Mouse (Mus musculus) cerebellum, adult 9-11 months (tissue): ENCODE data around the gene AC124502.3.

ENCODE experiments used
- DNase-seq: peaks from one replicate; pipeline ENCODE4 v3.0.0; 2022

AC124502.3 gene

DNA sequence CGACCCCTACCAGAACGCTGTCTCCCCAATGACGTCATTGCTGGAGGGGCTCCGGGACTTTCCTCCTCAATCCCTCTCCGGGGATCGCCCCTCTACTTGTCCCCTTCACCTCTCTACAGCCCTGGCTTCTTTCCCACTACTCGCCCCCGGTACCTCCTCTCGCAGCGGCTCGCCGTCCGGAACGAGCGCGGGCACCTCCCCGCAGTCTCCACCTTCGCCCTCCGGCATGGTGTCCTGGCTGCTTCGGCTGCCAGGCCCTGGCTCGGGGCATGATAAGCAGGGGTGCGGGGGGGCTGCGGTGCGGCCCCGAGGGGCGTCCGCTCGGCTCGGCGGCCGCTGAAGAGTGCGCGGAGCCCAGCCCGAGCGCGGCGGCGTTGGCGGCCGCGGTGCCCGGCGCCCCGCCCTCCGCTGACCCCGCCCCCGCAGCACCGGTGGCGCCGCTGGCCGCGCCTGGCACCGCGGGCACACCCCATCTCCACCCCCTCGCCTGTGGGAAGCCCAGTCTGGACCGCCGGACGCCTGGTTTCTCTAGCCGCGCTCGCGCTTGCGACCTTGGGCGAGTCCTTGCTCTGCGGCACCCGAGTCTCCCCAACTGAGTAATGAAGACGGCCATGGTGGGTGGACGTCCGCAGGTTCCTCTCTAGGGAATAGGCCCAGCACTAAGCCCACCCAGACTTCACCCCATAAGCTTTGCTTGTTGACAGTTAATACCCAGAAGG lies 46.6 kb downstream of the AC124502.3 start, which contains the start of gene Tmem151a:
TSS of gene Tmem151a (minus strand) at position 387 of the 719 bp plus-strand sequence.
- peak; percentile 84 for DNase-seq

DNA sequence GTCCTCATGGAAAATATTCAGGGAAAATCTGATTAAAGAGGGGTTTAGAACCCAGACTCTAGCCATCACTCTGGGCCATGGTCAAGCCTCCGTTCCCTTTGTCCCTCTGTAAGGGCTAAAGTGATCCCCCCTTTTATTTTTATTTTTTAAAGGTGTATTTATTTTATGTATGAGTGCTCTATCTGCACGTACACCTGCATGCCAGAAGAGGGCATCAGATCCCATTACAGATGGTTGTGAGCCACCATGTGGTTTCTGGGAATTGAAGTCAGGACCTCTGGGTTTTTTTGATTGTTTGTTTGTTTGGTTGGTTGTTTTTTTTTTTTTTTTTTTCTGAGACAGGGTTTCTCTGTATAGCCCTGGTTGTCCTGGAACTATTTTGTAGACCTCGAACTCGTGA lies 47.8 kb downstream of the AC124502.3 start:
- peak; percentile 29 for DNase-seq

DNA sequence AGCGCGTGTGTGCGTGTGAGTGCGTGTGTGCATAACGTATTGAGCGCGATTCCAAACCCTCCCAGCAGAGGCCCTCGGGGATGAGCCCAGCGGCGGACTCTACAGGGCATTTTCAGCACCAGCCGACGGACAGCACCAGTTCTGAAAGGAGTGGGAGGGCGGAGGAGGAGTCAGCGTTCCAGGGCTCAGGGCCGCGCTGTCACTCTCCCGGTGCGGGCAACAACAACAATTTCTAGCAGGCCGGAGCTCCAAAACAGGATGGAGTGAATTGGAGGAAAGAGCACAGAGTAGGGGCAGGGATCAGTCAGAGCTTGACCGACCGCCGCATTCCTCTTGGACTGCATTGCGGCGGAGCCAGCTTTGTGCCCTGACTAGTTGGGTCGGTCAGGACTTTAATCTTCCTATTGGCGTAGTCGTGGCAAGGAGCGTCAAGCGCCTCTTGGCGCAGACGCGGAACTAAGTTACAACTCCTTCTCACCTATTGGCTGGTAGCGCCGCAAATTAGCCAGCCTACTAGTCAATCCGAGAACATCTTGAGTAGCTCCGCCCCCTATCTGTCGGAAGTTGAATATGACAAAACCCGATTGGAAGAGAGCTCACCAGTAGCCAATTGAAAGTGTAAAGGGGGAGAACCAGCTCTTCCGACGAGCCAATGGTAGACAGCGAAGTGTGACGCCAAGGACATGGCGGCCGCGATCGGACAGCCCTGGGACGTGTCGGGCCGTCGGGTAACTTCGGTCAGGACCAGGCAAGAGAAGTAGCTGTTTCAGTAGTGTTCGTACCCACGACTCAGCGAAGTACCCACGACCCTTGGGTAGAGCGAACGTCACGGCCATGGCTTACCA lies 49.4 kb downstream of the AC124502.3 start, which contains the start of gene Yif1a:
TSS of gene Yif1a (plus strand) at position 655 of the 845 bp plus-strand sequence.
- DNase-seq, result peak; percentile 99

DNA sequence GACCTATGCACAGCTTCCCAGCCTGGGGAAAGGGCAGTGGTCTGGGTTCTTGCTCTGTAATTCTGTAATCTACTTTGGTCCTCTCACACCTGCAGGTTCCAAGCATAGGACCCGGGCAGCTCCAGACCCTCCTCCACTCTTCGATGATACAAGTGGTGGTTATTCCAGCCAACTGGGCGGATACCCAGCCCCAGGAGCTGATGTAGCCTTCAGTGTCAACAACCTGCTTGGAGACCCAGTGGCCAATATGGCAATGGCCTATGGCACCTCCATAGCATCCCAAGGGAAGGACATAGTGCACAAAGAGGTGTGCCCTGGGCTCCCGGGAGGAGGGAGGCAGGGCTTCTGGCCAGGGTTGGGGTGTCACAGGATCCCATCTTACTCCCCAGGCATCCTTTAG lies 50.6 kb downstream of the AC124502.3 start:
- DNase-seq, result peak; percentile 68

DNA sequence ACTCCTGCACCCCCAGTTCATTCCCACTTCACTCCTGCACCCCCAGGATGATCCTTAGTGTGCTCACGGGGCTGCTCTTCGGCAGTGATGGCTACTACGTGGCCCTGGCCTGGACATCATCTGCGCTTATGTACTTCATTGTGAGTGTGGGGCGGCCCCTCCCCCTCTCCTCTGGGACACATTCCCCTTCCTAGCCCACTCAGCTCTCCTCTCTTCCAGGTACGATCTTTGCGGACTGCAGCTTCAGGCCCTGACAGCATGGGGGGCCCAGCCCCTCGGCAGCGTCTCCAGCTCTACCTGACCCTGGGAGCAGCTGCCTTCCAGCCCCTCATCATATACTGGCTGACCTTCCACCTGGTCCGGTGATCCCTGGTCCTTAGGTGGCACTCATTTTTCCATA lies 53.4 kb downstream of the AC124502.3 start:
- DNase-seq, result peak; percentile 58

DNA sequence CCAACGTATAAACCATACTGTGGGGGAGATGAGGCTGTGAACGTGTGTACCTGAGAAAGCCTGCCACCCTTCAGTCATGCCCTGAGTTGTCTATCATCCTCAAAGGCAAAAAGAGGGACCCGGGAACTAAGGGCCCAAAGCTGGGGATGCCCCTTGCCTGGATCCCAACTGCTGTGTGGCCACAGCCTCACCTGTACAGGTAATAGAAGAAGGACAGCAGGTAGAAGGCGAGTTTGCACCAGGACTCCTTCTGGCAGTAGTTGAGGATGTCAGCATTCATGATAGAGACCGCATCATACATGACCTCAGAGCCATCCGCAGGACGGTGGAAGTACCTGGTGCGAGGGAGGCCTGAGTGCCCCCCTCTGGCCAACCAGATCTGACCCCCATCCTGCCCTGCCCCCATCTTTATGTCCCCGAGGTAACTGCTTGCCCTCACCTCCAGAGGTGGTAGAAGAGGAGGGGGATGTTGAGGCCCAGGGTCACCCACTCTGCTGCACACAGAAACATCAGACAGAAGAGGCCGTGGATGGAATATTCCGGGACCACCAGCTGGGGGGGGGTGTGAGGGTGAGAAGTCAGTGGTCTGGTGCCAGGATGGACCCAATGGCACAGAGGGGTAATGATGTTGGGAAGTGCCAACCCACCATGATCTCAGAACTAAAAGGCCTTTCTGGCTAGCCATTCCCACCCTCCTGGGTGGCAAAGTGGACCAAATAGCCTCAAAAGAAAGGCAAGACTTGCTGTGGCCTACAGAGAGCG lies 55.0 kb downstream of the AC124502.3 start:
- peak; percentile 77 for DNase-seq

DNA sequence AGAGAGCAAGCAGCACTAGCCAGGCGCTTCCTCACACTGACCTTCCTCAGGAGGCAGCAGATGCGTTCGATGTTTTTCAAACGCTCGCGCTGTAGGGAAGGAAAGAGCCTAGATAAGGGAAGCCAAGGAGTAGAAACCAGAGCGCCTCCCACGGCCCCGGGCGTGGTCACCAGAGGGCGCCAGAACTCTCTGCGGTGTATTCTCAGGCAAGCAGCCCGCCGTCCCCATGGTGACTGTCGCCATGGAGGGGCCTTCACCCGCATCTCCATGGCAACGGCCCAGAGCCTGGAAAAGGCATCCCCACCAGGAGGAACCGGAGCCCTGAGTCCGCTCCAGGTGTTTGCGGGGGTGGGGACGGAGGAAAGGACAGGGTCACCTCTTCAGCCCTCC lies 55.5 kb downstream of the AC124502.3 start:
- peak; percentile 94 for DNase-seq

DNA sequence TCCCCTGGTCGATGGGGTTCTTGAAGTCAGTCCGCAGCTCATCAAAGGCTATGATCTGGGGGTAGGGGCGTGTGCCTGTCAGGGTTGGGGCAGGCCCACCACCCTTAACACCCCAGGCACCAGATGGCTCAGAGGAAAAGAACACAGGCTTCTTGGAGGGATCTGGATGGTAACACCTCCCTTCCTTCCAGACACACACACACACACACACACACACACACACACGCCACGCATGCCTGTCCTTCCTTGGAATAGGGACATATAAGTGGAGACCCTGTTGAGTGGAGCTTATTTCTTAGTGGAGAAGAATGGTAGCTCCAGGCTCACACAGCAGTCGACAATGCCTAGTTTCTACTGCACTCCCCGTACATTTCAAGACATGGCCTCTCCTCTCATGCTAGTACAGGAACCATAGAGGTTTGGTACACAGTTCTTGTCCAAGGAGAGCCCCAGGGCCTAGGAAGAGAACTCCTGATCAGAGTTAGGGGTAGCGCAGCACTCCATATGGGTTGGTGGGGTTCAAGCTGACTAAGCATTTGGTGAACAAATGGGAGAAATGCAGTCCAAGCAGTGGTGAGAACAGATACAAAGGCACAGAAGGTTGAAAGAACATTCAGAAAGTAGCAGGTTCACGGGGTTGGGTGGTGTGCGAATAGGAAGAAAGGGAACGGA lies 56.2 kb downstream of the AC124502.3 start:
- DNase-seq, result no peak

DNA sequence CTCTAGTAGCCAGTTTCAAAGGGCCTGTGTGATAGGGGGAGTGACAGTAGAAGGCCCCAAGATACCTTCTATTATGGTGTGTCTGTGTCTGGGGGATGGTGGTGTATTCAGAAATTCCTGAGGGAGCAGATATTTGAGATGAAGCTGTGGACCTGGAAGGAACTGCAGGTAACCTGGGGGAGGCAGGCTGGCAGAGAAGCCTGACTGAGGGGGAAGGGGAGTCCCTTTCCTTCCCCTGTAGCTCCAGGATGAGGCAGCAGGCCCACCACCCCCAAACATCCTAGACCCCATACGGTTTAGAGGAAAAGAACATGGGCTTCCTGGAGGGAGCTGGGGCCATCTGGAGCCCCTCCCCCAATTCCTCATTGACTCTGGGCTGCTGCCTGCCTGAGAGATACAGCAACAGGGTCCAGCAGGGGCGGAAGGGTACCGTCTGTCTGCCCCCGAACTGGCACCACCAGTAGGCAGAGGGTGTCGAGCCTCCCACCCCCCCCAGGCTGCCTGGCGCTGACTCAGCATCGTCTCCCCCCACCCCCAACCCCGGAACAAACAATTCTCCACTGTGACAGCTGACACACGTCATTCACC lies 57.3 kb downstream of the AC124502.3 start:
- peak; percentile 65 for DNase-seq

DNA sequence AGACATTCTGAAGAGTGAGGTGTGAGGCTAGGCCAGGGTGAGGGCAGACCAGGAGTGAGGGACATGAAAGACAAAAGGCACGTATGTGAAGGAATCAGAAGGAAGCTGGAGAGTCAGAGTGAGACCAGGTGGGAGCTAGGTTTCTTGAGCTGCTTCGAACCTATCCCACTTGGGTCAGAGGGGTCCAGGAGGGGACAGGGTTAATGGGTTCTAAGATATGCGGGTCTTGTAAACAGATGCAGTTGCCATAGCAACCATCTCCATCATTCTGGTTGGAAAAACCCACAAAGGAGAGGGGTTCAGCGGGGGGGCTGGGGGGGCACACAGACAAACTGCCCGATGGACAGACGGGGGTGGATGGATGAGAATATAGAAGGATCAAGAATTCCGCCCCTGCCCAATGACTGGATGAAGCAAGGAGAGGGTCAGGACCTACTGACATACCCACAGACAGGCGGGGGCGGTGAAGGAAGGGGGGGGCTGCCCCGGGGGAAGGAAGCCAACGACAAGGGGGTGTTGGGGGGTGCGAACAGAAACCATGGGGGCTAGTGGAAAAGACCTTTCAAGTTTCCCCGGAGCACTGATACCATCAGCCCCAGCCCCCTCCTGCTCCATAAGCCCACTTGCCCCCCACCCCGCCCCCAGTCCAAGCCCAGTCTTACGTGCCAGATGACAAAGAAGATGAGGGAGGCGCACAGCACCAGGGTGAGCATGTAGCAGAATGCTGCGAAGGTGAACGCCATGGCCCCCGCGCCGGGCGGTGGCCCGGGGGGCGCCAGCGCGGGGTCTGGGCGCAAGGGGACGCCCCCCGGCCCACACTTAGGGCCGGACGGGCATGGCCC lies 59.1 kb downstream of the AC124502.3 start:
- peak; percentile 52 for DNase-seq

DNA sequence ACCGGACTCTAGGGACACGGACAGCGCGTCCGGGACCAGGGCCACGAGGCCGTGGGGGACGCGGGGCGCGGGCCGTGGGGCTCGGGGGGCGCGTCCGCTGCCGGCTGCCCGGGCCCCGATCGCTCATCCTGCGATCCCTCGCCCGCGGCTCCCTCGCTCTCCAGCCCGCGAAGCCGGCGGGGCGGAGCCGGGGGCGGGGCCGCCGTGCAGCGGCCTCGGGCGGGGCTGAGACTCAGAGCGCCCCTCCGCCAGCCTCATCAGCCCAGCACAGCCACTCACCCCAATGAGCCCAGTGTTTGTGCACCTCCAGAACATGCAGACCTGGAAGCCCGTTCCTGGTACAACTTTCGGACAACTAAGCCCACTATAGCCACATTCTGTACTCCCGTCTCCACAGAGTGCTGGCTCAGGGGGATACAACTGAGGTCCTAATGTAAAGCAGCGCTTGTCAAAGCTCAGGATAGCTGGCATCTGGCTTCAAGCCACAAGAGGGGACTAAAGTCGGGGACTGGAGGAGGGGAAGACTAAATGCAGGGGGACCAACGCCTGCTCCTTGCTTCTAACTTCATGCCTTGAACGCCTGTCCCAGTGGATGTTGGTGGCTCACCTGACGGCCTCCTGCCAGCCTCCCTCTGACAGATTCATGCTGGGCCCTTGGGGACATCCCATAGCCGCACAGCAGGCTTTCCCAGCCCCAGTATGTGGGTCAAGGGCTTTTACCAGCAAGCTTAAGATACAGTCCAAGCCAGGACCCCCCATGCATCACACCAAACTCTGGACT lies 59.9 kb downstream of the AC124502.3 start, which contains the start of gene Cnih2:
TSS of gene Cnih2 (minus strand) at position 159 of the 781 bp plus-strand sequence.
- DNase-seq, result peak; percentile 81
